Mouse (Mus musculus) liver, embryonic 15.5 days (tissue): ENCODE measurements around the gene Plekhg2. TPM values are rescaled to one million over a fixed set of nuclear protein-coding genes. Genes with fewer than 3 reads are reported as not detected.

Experiments used
- ATAC-seq: fragments of 200-750 bp; cut with Nextera tagmentation; 2 replicates; pipeline ENCODE4 v1.8.0; 2017; ENCODE audit warnings: moderate number of reproducible peaks, mild to moderate bottlenecking, moderate library complexity; ENCODE audit not compliant: insufficient read depth
- H3K27ac ChIP-seq: fragments of 300-500 bp; sonication (generic); replicated peaks from 2 replicates; pipeline ENCODE4 v1.5.1; 2015; ENCODE audit warnings: mild to moderate bottlenecking, inconsistent platforms
- H3K27me3 ChIP-seq: fragments of 300-500 bp; sonication (generic); 2 replicates; pipeline ENCODE4 v1.6.1; 2015; ENCODE audit warnings: mild to moderate bottlenecking, inconsistent platforms
- H3K36me3 ChIP-seq: fragments of 300-500 bp; sonication (generic); replicated peaks from 2 replicates; pipeline ENCODE4 v1.6.1; 2015; ENCODE audit warnings: moderate library complexity, mild to moderate bottlenecking, inconsistent platforms
- H3K4me1 ChIP-seq: fragments of 300-500 bp; sonication (generic); replicated peaks from 2 replicates; pipeline ENCODE4 v1.6.1; 2015; ENCODE audit warnings: inconsistent platforms
- H3K4me2 ChIP-seq: fragments of 300-500 bp; sonication (generic); 2 replicates; pipeline ENCODE4 v1.6.1; 2015; ENCODE audit warnings: moderate library complexity, mild to moderate bottlenecking, inconsistent platforms
- H3K4me3 ChIP-seq: fragments of 300-500 bp; sonication (generic); replicated peaks from 2 replicates; pipeline ENCODE4 v1.5.1; 2015; ENCODE audit warnings: mild to moderate bottlenecking, inconsistent platforms
- H3K9ac ChIP-seq: fragments of 300-500 bp; sonication (generic); 2 replicates; pipeline ENCODE4 v1.6.1; 2015; ENCODE audit warnings: moderate library complexity, mild to moderate bottlenecking, inconsistent platforms
- H3K9me3 ChIP-seq: fragments of 300-500 bp; sonication (generic); replicated peaks from 2 replicates; pipeline ENCODE4 v1.6.1; 2016; ENCODE audit warnings: inconsistent platforms
- WGBS: fragments of 180-500 bp; shearing (Covaris S2); methylation state at CpG from one replicate; pipeline ENCODE4 v1.1.7; 2015; ENCODE audit warnings: mixed read lengths; ENCODE audit not compliant: insufficient replicate concordance; 5-methylcytosine and 5-hydroxymethylcytosine counted together
- polyA plus RNA-seq: library from polyadenylated mRNA; unstranded; fragments of >200 nt; fragmentation: Nextera tagmentation; extraction: Ambion mirVana; gene quantifications from 2 replicates; pipeline ENCODE4 v1.2.1, GENCODE M21; 2015

The Plekhg2 gene
- polyA plus RNA-seq, 1 experiment from 2014 or later = 4.5 TPM

- under 1% methylated on average over 50 of the region's 50 CpGs for WGBS
- H3K27me3 ChIP-seq = no peaks in the 10 kb centered on the region
- ATAC-seq = peak; percentile 93
- no peaks in the 10 kb centered on the region for H3K9me3 ChIP-seq
- H3K4me3 ChIP-seq = peak within 1 kb of the TSS; percentile 82
- H3K4me2 ChIP-seq = peak within 1 kb of the TSS; percentile 90
- H3K36me3 ChIP-seq = peaks cover 33% of the 10 kb centered on the region
- H3K9ac ChIP-seq = peak within 1 kb of the TSS; percentile 91
- peak within 1 kb of the TSS; percentile 86 for H3K27ac ChIP-seq
- H3K4me1 ChIP-seq = peaks cover 31% of the 10 kb centered on the region
Measured at GRCm38 (mm10) chr7:28350155-28350883, 22.1 kb downstream of the Plekhg2 start, which contains the start of gene Rps16. TSS of gene Rps16 (plus strand) at chr7:28350652.

GRCm38 (mm10) chr7:28348601-28349000 lies 23.8 kb downstream of the Plekhg2 start:
- Histone ChIP-seq H3K4me1 (peaks cover 35% of the 10 kb centered on the region), H3K36me3 (peaks cover 21% of the 10 kb centered on the region), H3K9ac (no peak overlapping the region), H3K27me3 (no peaks in the 10 kb centered on the region), H3K27ac (no peak overlapping the region), H3K4me2 (no peak overlapping the region), H3K4me3 (no peak overlapping the region), H3K9me3 (no peaks in the 10 kb centered on the region)
- WGBS = 69% methylated on average over 7 of the region's 7 CpGs
- ATAC-seq = no peak

GRCm38 (mm10) chr7:28347746-28348145 lies 24.7 kb downstream of the Plekhg2 start:
- no peak overlapping the region for H3K4me2 ChIP-seq
- no peak for ATAC-seq
- H3K36me3 ChIP-seq = peaks cover 13% of the 10 kb centered on the region
- no peak overlapping the region for H3K4me3 ChIP-seq
- peak overlapping the region; percentile 55 for H3K27ac ChIP-seq
- H3K9me3 ChIP-seq = no peaks in the 10 kb centered on the region
- no peaks in the 10 kb centered on the region for H3K27me3 ChIP-seq
- 59% methylated on average over 3 of the region's 3 CpGs for WGBS
- no peak overlapping the region for H3K9ac ChIP-seq
- peaks cover 35% of the 10 kb centered on the region for H3K4me1 ChIP-seq

- WGBS = 5% methylated on average over 4 of the region's 4 CpGs
- Histone ChIP-seq H3K27ac (no peak overlapping the region), H3K4me1 (peaks cover 32% of the 10 kb centered on the region), H3K36me3 (no peaks in the 10 kb centered on the region), H3K9ac (no peak overlapping the region), H3K9me3 (no peaks in the 10 kb centered on the region), H3K27me3 (no peaks in the 10 kb centered on the region), H3K4me2 (no peak overlapping the region), H3K4me3 (no peak overlapping the region)
- ATAC-seq = no peak
Measured at GRCm38 (mm10) chr7:28344637-28345036, 27.8 kb downstream of the Plekhg2 start.

GRCm38 (mm10) chr7:28341381-28341780 lies 31.0 kb downstream of the Plekhg2 start:
- Histone ChIP-seq H3K9ac (no peak overlapping the region), H3K4me1 (peaks cover 44% of the 10 kb centered on the region), H3K27me3 (no peaks in the 10 kb centered on the region), H3K27ac (no peak overlapping the region), H3K36me3 (no peaks in the 10 kb centered on the region), H3K4me2 (no peak overlapping the region), H3K4me3 (no peak overlapping the region), H3K9me3 (no peaks in the 10 kb centered on the region)
- ATAC-seq = no peak
- WGBS = 44% methylated on average over 7 of the region's 7 CpGs

GRCm38 (mm10) chr7:28339213-28339917 lies 33.0 kb downstream of the Plekhg2 start:
- Histone ChIP-seq H3K27ac (peak overlapping the region; percentile 92), H3K4me1 (peaks cover 51% of the 10 kb centered on the region), H3K4me3 (peak overlapping the region; percentile 86), H3K9ac (peak overlapping the region; percentile 52), H3K4me2 (peak overlapping the region; percentile 83), H3K9me3 (no peaks in the 10 kb centered on the region), H3K36me3 (peaks cover 17% of the 10 kb centered on the region), H3K27me3 (no peaks in the 10 kb centered on the region)
- 36% methylated on average over 19 of the region's 19 CpGs for WGBS
- peak; percentile 8; the same call in 1 of the 2 replicates for ATAC-seq

- peak; percentile 95 for ATAC-seq
- under 1% methylated on average over 77 of the region's 77 CpGs for WGBS
- Histone ChIP-seq H3K36me3 (peaks cover 22% of the 10 kb centered on the region), H3K4me2 (peak within 1 kb of the TSS; percentile 83), H3K27ac (peak within 1 kb of the TSS; percentile 92), H3K9ac (peak within 1 kb of the TSS; percentile 92), H3K4me1 (peaks cover 50% of the 10 kb centered on the region), H3K9me3 (no peaks in the 10 kb centered on the region), H3K27me3 (no peaks in the 10 kb centered on the region), H3K4me3 (peak within 1 kb of the TSS; percentile 86)
Measured at GRCm38 (mm10) chr7:28338108-28338998, 34.0 kb downstream of the Plekhg2 start, which contains the start of gene Supt5. TSS of gene Supt5 (minus strand) at chr7:28338746.

- Histone ChIP-seq H3K4me1 (peaks cover 40% of the 10 kb centered on the region), H3K27ac (no peak overlapping the region), H3K9ac (no peak overlapping the region), H3K27me3 (no peaks in the 10 kb centered on the region), H3K4me2 (no peak overlapping the region), H3K9me3 (no peaks in the 10 kb centered on the region), H3K36me3 (peaks cover 48% of the 10 kb centered on the region), H3K4me3 (no peak overlapping the region)
- no peak for ATAC-seq
- WGBS = 94% methylated on average over 2 of the region's 2 CpGs
Measured at GRCm38 (mm10) chr7:28335471-28335870, 36.9 kb downstream of the Plekhg2 start.

GRCm38 (mm10) chr7:28334534-28334933 lies 37.9 kb downstream of the Plekhg2 start:
- ATAC-seq = no peak
- no peak overlapping the region for H3K27ac ChIP-seq
- H3K4me1 ChIP-seq = peaks cover 32% of the 10 kb centered on the region
- no peak overlapping the region for H3K9ac ChIP-seq
- WGBS = 73% methylated on average over 4 of the region's 4 CpGs
- no peaks in the 10 kb centered on the region for H3K9me3 ChIP-seq
- H3K27me3 ChIP-seq = no peaks in the 10 kb centered on the region
- no peak overlapping the region for H3K4me2 ChIP-seq
- no peak overlapping the region for H3K4me3 ChIP-seq
- peaks cover 57% of the 10 kb centered on the region for H3K36me3 ChIP-seq

GRCm38 (mm10) chr7:28328260-28328659 lies 44.1 kb downstream of the Plekhg2 start:
- H3K27ac ChIP-seq = no peak overlapping the region
- H3K4me3 ChIP-seq = no peak overlapping the region
- H3K27me3 ChIP-seq = no peaks in the 10 kb centered on the region
- H3K4me1 ChIP-seq = peaks cover 3% of the 10 kb centered on the region; the same call in 1 of the 2 replicates
- 81% methylated on average over 2 of the region's 2 CpGs for WGBS
- no peak overlapping the region for H3K4me2 ChIP-seq
- H3K36me3 ChIP-seq = peaks cover 97% of the 10 kb centered on the region
- no peak for ATAC-seq
- no peak overlapping the region for H3K9ac ChIP-seq
- H3K9me3 ChIP-seq = no peaks in the 10 kb centered on the region
